Mouse (Mus musculus) spleen, adult 18-20 months (tissue): ENCODE measurements at regions not wholly inside any gene's neighbourhood (a gene's known extent, or its start where the extent isn't known, plus 50 kb on each side); places are given as distances from the start of the nearest gene placed in this dataset.

Experiments
- DNase-seq, 2 experiments: peaks; one replicate each; pipeline ENCODE4 v3.0.0; 2022; ENCODE audit warnings: mixed read lengths in 2 of 2

DNA sequence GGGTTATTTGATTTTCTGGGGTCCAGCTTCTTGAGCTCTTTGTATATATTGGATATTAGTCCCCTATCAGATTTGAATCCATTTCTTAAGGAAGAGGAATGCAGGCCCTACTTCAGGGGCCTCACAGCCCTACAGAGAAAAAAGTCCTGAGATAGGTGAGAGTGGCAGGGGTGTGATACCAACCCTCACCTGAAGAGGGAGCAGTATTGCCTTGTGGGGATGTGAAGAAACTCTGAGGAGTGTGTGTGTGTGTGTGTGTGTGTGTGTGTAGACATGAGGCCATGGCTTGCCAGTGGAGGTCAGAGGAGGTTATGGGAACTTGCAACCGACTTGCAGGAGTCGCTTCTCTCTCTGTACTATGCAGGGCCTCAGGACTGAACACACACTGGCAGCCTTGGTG, 141.2 kb downstream of the Tex29 start:
- DNase-seq = no peak

DNA sequence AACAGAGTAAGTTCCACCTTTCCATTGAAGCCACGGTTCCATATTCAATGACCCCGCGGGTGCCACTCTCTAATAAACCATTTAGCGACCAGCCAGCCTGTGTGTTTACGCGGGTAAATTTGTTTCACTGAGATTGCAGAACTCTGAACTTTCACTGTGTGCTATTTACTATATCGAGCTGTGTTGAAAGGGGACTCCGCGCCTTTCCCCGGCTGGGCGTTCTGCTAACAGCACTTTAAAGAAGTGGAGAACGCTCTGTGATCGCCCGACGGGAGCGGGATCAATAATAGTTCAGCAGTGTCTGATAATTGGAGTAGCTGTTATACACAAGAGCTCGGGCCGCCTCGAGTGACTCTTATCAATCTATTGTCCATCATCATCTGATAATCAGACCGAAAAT, 149.8 kb downstream of the Tex29 start:
- DNase-seq = no peak

DNA sequence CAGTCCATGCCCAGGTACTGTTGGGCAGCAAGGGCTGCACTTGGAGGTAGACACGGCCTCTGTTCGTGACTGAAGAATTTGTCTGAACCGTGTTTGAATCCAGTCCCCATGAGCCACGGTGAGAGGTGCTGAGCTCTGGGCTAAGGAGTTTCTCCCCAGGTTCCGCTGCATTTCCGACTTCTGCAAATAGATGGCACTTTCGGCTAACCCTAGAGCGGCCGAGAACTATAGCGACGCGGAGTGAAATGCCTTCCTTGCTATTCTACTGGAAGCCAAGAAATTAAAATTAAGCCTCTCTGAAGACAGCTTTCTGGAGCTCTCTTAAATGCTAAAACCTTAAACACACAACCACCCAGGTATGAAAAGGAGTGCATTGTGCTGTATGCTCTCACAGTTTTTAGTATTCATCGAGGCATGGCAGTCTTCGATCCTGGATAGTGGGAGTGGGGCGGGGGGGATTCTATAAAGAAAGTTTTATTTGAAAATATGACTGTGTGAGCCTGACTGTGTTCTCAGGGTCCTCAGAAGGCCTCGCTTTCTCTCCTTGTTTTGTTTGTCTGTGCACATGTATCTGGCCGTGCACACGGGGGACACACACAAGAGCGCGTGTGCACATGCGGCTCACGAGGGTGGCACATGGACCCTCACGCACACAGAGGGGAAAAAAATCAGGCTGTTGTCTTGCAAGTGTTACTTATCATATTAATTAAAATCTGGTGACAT, 159.6 kb downstream of the Tex29 start:
- DNase-seq = no peak

DNA sequence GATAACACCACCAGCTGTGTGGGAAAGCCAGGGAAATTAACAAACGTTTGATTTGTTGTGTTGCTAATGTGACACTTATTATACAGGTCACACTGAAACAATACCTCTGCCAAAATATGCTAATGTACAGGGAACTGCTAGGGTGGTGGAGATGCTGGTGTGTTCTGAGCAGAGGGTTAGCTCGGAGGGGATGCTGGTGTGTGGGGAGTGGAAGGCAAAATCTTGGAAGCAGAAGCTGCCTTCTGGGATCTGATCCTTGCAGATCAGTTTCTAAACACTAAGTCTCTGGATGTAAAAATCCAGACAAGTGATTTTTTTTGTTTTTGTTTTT, 160.2 kb downstream of the Tex29 start:
- DNase-seq = no peak

DNA sequence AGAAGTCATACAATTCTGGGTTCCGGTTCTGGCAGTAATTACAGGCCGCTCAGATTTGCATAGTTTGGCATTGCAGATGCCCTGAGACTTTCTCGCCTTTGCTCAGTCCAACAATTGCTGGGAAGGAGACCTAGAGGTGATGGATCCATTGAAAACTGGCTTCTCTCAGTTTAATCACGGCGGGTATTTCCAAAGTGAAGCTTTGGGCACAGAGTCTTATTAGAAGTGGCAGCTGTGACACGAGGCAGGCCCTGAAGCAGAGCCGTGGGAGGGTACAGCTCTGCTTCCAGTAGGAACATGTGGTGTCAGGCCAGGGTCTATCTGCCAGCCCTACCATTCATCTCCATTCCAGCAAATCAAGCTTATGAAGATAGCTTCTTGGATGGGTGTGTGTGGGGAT, 164.0 kb downstream of the Tex29 start:
- no peak for DNase-seq

DNA sequence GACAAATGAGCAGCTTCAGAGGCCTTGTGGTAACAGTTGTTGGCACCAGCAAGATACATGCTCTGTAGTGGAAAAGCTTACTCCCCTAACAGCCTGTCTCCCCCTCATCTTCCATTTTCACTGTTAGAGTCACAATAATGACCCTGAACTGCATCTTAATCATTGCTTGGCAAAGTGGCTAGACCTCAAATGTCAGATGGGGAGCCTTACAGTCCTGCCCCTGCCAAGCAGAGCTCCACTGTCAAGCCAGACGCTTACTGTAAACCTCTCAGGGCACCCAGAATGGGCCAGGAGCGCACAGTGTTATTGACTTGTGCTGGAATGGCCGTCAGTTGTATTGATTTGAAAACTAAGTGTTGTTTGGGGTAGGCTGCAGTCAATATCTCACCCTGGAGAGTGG, 172.5 kb downstream of the Tex29 start:
- no peak for DNase-seq

DNA sequence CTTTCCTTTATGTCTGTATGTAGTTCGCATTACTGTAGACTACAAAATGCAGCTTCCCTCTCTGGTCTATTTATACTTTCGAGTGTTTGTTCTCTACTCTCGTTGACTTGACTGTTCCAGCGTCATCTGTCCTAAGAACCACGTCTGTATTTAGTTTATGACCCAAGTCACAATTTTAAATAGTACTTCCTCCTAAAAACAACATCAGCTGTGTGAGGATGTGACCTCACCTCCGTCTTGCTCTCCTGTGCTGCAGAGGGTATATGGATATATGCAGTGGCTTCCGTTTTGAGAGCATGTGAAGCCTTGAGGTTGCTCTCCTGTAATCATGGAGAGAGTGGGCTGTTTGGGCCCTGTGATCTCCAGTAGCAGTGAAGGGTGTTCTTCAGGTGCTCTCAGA, 177.5 kb downstream of the Tex29 start:
- DNase-seq = no peak

DNA sequence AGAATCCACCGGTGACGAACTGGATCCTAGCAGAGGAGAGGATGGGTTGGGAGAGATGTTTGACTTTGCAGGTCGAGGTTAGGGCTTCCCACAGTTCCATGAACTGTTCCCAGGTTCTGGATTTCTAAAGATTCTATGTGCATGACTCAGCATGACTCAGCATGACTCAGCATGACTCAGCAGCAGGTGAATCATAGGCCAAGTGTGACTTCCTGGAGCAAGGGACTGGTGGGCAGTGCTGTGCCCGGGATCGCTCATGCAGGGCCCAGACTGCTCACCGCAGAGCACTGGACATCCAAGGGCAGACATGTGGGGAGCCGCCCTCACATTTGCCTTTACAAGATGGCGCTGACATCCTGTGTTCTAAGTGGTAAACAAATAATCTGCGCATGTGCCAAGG, 179.0 kb downstream of the Tex29 start:
- no peak for DNase-seq

DNA sequence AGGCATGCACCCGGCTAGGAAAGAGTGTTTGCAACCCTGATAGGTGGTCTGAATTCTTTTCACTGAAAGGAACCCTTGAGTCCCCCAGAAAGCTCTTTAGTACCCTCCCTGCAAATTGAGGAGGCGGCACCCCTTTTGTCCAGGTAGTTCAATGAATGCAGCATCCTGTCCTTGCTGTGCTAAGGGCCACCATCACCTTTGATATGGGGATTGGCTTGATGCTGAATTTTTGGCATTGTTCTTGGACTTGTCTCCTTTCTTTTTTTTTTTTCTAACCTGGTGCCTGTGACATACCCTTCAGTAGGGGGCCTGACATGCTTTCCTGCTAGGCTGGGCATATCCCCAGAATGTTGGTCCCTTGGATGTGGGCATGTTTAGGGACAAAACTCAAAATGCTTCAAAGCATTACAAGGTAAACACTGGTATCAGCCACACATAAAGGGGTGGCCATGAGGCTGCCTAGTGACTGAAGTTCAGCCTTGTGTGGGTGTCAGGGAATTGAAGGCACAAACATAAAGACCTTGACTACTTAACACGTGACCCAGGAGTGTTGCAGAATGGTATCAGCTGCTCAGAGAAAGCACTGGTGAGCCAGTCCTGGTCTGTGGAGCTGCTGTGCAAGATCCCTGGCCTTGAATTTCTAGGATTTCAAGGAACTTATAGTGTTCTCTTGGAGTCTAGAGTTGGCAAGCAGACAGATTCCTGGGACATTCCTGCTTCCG, 183.6 kb downstream of the Tex29 start:
- DNase-seq = no peak

DNA sequence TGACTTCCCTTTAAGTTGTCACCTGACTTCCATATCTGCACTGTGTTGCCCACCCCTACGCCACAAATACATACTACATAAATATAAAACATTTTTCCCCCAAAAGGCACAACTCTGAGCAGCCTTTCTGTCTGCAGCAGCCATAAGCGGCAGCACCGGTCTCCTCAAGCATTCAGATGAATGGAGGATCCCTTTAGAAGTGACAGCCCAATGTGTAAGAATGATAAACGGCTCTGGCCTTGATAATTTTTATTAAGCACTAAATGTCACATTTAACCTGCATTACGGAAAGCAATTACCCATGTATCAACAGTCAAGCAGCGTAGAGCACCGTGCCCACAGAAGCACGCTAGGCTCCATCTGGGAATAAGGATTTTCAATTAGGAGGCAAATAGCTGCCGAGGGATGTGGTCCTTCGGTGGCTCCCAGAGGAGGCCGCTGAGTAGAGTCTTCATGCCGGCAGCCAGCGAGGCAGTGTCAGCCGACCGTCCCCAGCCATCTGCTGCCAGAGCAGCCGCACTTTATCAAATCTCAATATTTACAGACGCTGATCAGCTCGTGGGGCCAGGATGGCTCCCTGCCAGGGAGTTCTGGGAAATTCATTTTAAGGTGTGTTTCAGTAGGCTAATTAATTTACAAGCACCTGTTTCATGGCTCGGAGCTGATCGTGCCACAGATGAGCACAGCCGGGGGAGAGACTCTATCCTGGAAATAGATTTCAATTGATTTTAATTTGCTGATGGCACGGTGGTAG, 190.3 kb downstream of the Tex29 start:
- no peak for DNase-seq

DNA sequence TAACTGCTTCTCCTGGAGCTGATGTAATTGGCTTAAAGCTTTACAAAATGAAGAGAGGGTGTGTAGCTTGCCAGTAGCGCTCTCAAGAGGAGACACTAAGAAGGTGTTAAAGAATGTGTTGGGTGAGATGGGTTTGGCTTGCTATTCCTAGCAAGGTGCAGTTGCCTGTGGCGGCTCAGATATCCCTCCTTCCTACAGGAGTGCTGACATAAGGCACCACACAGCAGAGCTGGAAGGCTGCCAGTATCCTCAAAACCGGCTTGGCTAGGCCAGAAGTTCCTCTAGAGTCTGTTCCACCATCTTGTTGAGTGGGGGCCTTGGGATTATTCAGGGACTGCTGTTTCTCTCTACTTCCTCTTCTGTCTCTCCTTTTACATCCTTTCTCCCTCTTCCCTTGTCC, 191.5 kb downstream of the Tex29 start:
- DNase-seq = no peak

DNA sequence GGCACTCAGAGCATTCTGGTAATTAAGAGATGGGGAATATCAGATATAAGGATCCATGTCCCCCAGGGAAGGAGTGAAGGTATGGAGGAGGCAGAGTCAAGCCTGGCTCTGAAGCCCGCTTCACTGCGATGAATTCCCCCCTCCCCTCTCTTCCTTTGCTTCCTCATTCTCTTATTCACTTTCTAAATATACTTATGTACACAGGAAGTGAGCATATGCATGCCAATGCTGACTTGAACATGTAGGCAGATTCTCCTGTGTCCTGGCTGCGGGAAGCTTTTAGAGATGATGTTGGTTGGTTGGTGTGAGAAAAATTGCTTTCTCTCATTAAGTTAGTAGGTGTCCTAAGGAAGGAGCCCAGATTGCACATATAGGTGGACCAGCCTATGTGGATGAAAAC, 192.1 kb downstream of the Tex29 start:
- no peak for DNase-seq

DNA sequence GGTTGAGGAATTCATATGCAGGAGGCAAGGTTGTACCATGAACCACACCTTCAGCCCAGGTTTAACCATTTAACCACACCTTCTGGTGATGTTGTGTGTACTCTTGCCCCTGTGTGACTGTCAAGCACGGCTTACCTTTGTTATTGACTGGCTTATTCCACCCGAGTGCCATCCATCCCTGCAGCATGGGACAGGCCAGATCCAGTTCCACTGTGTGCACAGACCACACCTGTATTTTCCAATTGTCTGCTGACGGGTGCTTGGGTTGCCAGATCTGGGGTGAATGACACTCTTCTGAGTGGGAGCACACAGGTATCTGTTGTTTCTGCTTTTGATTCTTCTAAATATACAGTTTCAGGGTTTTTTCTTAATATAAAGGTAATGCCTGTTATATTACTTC, 196.1 kb downstream of the Tex29 start:
- DNase-seq = no peak

DNA sequence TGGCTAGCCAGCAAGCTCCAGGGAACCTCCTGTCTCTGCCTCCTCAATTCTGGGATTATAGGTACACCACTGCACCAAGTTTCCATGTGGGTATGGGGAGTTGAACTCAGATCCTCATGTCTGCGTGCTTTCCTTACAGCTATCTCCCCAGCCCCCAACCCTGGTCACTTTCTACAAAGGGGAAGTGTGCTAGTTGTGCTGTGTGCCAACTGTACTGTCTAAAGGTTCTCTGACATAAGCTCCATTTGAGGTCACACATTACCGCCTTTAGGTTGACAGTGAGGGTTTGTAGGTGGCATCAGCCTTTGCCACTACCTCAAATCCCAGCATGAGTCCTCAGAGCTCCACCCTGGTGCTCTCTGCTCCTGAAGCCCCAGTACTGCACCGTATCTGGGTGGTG, 200.7 kb downstream of the Tex29 start:
- no peak for DNase-seq

DNA sequence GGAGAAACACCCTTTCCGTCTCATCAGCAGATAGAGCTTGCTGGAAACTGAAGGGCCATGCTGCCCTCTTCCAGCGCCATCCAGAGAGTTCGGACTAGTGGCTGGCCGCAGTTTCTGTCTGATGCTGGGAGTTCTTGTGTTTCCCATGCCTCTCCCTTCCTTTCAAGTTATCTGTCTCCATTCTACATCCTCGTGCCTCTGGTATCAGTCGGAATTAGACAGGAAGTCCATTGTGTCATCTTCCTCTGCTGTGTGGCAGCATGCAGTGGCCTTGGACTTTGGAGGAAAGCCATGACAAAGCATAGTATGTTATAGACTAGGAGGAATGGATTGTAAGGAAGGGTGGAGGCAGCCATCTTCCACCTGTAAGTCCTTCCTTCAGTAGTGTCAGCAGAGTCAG, 201.4 kb downstream of the Tex29 start:
- DNase-seq = no peak

DNA sequence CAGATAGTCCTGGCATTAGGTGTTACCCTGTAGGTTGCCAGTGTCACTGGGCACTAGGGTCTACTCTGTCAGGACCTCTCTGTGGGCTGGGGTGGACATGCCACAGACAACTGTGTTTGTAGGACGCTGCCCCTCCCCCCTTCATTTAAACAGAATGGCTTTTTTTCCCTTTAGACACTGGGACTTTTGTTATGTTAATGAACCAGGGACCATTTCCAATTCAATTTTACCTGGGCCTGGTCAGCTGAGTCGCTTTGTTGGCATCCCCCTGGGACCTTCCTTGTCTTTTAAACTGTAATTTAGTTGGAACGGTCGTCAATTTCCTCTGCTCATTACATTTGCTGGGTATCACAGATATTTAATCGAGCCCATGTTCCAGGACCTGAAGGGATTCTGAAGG, 210.6 kb downstream of the Tex29 start:
- no peak for DNase-seq

DNA sequence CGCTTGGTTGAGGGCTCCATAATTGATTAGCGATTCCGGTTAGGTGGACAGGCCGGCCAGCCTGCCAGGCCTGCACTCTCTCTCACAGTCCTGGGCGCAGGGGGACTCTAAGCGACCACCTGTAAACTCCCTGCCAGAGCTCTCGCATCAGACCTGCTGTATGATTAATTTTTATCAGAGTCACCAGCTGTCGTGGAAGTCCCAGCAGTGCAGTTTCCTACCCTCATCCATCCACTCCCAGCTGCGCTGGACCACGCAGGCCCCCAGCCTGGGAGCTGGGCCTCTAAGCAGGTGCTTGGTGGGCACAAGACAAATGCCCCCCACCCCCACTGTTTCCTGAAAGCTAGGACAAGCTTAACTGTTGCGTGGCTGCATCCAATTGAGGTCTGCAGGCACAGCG, 211.1 kb downstream of the Tex29 start:
- DNase-seq = no peak

DNA sequence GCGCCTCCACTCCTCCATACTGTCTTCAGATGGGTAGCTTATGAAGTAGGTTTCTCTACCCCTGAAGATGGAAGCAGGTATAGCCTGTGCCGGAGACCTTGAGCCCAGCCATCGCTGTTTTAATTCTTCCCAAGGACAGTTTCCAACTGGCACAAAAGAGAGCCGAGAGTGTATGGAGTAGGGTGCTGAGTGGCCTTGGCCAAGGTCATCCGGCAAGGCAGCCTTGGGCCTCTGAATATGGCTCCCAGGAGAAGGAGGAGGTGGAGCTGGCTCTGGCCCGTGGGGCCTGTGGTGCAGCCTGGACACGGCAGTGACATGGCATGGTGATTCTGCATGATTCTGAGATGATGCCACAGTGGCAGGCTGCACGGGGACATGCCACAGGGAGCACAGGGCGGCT, 215.7 kb downstream of the Tex29 start:
- DNase-seq = no peak

DNA sequence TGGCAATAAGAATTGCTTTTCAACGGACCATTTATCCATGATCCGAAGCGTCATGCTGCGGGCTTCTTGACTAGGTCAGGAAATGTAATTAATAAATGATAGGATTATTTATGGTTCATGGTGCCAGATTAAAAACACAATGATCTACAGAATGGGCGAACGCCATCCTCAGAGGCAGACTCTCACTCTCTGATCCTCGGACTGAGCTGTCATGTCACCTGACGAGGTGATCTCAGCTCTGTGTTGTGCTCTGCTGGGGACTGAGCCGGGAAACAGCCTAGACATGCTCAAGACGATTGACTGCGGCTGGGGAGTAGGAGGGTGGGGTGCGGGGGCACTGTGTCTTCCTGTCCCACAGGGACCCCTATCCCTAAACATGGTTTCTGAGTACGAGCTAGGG, 217.4 kb upstream of the A230072I06Rik start:
- no peak for DNase-seq

DNA sequence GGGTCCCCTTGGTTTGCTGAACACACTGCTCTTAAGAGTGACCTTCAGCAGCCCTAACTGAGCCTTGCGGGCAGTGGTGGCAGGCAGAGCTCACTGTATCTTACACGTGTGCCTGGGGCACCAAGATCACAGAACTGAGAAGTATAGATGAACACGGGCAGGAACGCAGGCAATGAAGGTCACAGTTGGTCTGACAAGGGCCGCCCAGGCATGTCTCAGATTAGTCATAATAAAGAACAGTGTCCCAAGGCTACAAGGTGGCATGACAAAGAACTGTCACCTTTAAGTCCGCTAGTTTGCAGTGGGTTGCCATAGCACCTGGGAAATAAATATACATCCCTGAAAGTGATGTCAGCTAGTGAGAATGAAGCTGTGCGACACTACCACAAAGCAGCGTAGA, 215.9 kb upstream of the A230072I06Rik start:
- no peak for DNase-seq

DNA sequence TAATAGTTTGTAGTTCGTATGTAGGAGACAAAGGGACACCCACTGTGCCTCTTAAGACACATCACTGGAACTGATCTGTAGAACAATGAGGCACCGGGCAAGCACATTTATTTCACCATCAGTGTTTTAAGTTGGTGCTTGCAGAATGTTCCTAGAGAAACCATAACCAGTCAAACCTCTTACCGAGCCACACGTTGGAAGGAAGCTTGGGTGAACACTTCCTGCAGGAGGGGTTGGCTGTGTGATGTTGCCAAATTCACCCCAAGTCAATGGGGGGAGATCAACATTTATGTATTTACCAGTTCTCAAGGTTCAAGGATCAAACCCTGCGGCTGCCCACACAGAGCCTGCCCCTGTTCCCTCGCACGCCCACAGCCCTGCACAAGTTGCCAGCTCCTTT, 214.0 kb upstream of the A230072I06Rik start:
- no peak for DNase-seq

DNA sequence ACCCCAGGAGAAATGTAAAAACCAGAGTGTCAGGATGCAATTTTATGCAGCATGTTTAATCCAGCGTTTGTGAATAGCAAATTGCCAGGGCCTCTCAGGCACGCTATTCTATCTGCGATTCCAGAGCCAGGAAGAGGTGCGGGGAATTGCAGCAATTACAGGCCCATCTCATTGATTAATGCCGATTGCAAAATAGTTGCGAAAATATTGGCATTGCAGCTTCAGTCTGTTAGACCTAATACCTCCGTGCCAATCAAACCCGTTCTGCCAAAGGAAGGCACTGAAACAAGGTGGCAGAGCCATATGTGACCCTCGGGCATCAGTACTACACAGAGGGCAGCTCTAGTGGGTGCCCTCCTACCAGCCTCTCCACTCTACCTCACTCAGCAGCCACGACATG, 212.2 kb upstream of the A230072I06Rik start:
- no peak for DNase-seq

DNA sequence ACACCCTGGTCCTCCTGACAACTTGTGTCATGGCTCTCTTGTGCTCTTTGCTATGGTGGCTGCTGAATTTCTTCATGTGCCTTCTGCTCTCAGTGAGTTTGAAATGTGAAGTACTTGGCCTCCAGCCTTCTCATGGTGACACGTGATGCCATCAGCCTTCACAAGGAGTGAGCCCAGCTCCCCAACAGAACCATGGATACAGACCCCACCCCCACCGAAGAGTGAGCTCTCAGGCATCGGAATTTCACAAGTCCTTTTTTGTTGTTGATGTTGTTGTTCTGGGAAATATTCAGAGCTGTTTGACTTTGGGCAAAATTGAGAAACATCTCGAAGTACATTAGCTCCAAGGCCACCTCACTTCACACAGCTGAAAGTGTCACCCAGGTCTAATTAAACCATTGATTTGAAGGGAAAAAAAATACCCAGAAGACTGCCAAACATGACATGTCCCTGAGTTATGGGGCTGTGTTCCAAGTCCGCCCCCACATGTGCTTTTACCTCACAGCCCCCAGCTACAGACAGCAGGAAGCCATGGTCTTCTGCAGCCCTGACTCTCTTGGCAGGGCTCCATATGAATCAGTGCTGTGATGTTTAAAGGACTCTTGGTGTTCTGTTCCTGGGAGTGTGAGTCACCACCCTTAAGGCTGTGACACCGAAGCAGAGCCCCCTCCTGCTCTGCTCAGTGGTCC, 205.2 kb upstream of the A230072I06Rik start:
- no peak for DNase-seq

DNA sequence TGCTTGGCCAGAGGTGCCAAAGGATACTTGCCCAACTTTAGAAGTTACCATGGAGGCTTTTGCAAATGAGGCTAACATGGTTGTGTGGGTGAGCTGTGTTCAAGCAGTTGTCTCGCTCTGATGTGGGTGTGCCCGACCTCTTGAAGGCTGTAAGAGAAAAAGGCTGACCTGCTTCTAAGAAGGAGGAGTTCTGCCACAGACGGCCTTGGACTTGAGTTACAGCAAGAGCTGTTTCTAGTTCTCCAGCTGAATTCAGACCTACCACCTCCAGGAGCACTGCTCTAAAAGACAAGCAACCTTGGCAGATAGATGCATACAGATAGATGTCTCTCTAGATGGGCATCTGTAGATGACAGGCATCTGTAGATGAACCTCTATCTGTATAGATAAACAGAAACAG, 202.7 kb upstream of the A230072I06Rik start:
- DNase-seq = no peak
